Mouse (Mus musculus) lung, adult 2 months (tissue): Measurements from ENCODE around the gene B3gnt6.

Source experiments
- CTCF ChIP-seq: fragments of 200-500 bp; IDR thresholded peaks from 2 replicates; pipeline ENCODE4 v1.5.1; 2011; ENCODE audit warnings: mild to moderate bottlenecking, low read length, control low read depth; ENCODE audit not compliant: insufficient read depth
- POLR2A ChIP-seq: fragments of 200-500 bp; IDR thresholded peaks from 2 replicates; pipeline ENCODE4 v1.6.1; 2011; ENCODE audit warnings: low read depth, mild to moderate bottlenecking, control low read depth, low read length, borderline replicate concordance; ENCODE audit errors: extremely low read depth

- TF ChIP-seq CTCF, result no peak
- TF ChIP-seq POLR2A, result no peak
Measured at GRCm38 (mm10) chr7:98147766-98148165, 51.5 kb downstream of the B3gnt6 start.
